Mouse (Mus musculus) adrenal gland, postnatal 4 days (tissue): ENCODE results near the gene Fhit. TPM values are rescaled to one million over a fixed set of nuclear protein-coding genes. Genes with fewer than 3 reads are reported as not detected.

Experiments
- DNase-seq, 2 experiments: peaks; one replicate each; pipeline ENCODE4 v3.0.0; 2021 to 2022; ENCODE audit warnings: low spot score in 2 of 2, mixed read lengths in 2 of 2
- total RNA-seq, 2 experiments: library from RNA; stranded (reverse); gene quantifications; 2 replicates each; pipeline ENCODE4 v1.2.3; 2021

Fhit gene
- total RNA-seq, 2 experiments from 2014 or later: 14.7 to 19.2 TPM

DNA sequence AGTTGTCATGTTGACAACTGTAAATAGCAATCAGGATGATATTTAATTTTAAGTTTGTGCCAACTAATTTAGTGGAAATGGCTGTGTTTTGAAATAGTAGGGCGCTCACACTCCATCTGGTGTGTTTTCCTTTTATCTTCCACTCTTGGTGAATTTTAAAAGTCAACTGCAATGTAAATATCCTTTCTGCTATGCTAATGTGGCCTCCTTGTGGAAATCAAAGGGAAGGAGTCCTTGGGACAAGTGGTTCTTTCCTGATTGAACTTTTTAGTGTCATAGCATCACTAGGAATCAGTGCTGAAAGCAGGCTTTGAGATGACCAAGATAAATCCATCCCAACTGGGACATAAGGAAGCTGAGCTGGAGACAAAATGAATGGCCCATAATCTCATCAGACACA lies 1413.1 kb downstream of the Fhit start:
- DNase-seq: no peak

- DNase-seq: no peak
Observed at GRCm38 (mm10) chr14:9721917-9722472, 1439.8 kb downstream of the Fhit start.

GRCm38 (mm10) chr14:9698621-9699020 lies 1463.2 kb downstream of the Fhit start:
- DNase-seq: no peak

GRCm38 (mm10) chr14:9697101-9697500 lies 1464.7 kb downstream of the Fhit start:
- DNase-seq: no peak

DNA sequence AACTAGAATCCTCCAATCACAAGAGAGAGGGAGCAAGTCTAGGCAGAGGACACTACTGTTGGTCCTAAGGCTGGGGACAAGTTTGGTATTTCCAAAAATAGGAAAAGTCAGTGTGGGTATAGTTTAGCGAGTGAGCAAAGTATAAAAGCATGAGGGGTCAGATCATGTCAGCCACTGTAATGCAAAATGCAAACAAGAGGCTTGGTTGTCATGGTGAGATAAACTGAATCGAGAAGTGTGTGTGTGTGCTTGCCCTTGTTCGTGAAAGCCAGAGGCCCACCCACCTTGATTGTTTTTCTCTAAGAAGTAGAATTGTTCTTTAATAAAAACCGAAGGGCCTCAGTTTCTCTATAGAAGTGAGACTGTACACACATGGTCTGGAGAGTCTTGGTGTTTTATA lies 1465.8 kb downstream of the Fhit start:
- no peak for DNase-seq

DNA sequence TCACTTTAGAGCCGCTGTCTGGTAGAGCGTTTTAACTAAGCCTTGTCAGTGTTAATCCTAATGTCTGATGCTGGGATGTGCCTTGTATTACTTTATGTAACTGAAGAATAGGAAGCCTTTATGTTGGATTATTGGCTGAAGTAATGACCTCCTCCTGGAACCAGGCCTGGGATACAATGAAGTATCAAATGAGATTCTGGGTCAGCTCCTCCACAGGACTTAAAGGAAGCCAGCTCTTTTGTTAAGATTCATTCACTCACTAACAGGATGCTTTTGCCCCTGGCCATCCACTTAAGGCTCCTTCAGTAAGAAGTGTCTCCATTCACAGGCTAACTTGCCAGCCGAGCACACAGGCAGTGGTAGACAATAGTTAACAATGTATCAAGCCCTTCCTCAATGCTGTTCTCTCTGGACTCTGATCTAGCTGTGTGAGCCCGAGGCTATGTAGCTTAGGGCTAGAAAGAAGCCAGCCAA lies 1466.6 kb downstream of the Fhit start:
- no peak for DNase-seq

GRCm38 (mm10) chr14:9688664-9689257 lies 1473.1 kb downstream of the Fhit start:
- no peak for DNase-seq

DNA sequence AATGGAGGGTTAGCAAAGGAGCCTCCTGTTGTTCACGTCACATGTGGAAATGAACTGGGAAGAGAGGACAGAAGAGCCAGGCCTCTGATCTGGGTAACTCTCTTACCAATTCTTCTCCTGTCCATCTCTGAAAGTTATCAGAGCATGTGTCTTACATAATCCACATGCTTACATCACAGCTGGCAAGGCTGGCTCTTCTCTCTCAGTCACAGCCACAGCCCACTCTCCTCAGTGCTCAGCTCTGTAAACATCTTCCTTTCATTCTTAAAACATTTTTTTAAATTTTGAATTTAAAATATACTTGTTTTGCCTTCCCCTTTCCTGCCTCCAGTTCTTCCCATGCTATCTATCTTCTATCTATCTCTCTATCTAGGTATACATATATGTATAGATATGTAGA lies 1477.5 kb downstream of the Fhit start:
- no peak for DNase-seq

DNA sequence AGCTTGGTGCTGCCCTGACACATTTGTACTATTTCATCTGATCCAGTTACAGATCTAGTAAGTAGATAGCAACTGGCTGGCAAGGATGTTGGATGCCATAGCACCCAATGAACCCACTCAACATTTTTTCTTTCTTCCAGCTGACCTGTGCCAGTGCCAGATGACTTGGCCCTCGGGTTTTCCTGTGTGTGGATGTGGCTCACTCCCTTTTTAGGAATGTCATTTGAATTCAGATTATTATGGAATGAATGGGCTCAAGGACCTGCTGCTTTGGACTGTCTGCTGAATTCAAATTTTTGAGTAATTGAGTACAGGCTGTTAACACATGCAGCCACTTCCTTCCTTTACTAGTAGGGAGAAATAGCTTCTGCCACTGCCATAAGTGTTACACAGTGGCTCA lies 1489.1 kb downstream of the Fhit start:
- DNase-seq: no peak

GRCm38 (mm10) chr14:9671776-9672175 lies 1490.1 kb downstream of the Fhit start:
- no peak for DNase-seq

DNA sequence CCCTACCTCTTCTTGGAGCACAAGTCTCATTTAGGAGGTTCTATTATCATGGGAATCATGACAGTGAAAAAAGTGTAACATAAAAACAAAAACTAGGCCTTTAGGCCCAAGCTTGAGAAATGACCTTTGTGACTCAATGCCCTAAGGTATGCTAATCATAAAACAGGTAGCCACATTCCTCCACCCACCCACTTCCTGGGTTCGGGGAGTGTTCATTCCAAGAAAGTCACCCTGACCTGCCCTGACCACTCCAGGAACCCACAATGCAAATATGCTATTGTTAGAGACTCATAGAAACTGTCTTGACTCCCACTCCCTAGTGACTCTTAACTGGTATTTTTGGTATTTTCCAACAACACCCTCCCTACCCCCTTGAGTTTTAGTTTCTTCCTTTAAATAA lies 1492.1 kb downstream of the Fhit start:
- no peak for DNase-seq

- no peak for DNase-seq
Observed at GRCm38 (mm10) chr14:9658445-9658844, 1503.4 kb downstream of the Fhit start.

DNA sequence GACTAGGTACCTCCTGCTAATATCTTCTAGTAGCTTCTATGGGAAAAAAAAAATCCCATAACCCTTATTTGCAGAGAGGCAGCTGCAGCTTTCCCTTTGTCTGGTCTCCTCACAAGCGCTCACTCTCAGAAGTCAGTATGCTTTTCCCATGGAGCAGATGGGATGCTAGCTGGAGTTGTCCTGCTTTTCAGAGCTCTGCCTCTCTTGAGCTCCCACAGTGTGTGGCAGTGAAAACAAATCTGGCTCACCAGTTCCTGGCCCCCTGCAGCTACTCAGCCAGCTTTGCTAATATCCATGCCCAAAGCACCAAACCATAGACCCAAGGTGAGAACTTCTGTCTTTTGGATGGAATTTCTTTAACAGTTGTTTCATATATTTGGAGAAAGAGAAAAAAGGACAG lies 1510.4 kb downstream of the Fhit start:
- no peak for DNase-seq

- no peak for DNase-seq
Observed at GRCm38 (mm10) chr14:9648416-9648815, 1513.4 kb downstream of the Fhit start.

- no peak for DNase-seq
Observed at GRCm38 (mm10) chr14:9646233-9646632, 1515.6 kb downstream of the Fhit start.

DNA sequence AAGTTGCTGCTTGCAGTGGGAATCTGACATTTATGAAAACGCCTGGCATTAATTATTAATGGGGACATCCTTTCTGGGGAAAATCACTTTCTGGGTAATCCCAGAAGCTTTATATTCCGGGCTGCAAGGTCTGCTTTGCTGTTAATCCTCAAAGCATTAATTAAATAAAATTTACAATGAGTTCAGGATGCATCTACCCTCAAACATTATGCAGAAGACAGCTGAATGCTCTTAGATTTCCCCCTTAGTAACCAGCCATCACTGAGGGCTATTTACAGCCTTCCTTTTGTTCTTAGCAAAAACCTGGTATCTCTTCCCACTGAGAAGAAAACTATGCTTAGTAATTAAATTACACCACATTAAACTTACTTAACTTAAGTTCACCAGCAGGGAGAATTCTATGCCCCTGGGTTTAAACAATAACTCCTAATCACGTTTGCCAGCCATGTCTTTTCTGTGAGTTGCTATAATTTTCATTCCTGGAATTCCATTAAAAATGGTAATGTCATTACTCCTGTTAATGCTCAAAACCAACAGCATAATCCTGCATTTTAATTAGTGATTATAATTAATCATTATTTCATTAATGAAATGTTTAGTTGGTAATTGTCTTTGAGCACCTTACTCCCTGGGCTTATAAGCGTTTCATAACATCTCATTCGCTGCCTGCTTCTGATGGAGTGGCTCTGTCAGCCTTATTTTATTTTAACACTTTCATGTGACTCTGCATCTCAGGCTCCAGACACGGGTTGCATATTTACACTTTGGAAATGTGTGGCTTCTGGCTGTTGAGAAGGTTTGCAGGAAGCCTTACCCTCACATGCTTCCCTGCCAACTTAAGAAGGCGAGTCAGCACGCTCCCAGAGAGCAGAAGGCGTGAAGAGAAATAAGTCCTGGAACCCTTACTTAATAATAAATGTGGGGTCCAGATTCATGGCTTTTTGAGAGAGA lies 1517.3 kb downstream of the Fhit start:
- DNase-seq: no peak

GRCm38 (mm10) chr14:9643700-9644099 lies 1518.1 kb downstream of the Fhit start:
- no peak for DNase-seq

- no peak for DNase-seq
Observed at GRCm38 (mm10) chr14:9642628-9643027, 1519.2 kb downstream of the Fhit start.

DNA sequence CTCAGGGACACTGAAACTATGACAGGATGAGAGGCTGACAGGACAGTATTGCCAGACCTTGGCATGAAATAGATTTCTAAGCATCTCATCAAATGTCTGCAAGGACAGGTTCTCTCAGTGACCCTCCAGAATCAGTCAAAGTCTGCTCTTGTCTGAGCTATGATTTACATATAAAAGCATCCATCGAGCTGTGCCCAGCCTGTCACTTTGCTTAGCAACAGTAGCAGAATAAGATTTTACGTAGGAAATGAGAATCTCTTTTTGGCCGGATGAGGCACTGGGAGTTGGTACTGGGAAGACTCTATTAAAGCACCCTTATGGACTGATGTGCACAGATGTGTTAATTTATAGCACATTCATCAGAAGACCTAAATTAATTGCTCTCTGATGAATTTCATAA lies 1519.8 kb downstream of the Fhit start:
- no peak for DNase-seq

- DNase-seq: no peak
Observed at GRCm38 (mm10) chr14:9634247-9634991, 1527.4 kb downstream of the Fhit start.

GRCm38 (mm10) chr14:9632537-9632936 lies 1529.3 kb downstream of the Fhit start:
- DNase-seq: no peak
